Mouse (Mus musculus) urinary bladder, adult 18-20 months (tissue): Measurements from ENCODE around the gene Mast4.

Experiments
- DNase-seq, 2 experiments: peaks; one replicate each; pipeline ENCODE4 v3.0.0; 2022; ENCODE audit warnings: low spot score in 2 of 2, mixed read lengths in 2 of 2

The Mast4 gene

DNA sequence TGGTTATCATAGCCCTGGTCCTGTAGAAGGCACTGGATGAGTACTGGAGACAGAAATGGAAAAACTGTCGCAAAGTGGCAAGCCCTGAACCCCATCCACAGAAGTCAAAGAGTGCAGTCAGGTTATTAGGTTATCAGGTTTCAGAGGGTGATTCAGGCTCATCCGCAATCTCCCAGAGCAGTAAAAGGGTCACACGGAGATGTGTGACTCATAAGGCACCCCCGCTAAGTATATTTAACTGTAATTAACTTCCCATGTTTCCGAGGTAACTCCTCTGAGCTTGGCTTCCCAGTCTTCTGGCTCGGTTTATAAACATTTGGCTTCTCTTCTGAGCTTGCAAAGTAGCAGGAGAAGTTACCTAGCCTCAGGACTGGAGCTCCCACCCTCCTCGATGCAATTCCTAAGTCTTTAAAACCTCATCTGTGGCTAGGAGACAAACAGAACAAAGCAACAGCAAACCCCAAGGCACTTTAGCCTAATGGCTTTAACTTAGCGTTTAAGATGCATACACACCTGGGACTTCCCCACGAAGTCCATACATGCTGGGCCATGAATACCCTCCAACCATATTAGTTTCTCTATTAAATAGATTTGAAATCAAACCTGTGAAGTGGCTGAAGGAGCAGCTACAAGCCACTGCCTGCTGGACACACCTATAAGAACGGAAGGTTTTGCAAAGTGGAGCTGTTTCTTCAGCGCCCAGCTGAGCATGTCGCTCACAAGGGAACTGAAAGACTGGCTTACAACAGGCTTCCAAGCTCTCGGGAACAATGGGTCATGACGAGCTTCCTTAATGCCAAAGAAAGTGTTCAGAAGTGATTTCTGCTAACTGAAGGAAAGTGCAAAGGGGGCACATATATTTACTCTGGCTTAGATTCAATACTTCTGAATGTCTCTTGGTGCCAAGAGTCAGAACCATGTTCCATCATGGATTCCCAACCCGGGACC, 439.7 kb downstream of the Mast4 start:
- DNase-seq, result no peak

DNA sequence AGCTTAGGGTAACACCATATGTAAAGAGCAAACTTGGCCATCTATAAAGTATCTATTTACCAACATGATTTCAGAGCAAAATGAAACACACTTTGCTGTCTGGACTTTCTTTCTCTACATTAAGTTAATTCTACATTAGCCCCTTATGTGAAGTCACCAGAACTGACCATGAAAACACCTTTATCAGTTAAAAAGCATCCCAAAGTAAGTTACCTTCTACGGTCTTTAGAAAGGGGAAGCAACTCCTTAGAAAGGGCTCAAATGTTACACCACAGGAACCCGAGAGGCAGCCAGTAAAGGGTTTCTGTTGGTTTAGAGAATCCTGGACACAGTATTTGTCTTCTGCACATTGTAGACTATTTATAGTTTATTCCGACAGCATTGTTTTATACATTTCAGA, 441.5 kb downstream of the Mast4 start:
- DNase-seq, result no peak

DNA sequence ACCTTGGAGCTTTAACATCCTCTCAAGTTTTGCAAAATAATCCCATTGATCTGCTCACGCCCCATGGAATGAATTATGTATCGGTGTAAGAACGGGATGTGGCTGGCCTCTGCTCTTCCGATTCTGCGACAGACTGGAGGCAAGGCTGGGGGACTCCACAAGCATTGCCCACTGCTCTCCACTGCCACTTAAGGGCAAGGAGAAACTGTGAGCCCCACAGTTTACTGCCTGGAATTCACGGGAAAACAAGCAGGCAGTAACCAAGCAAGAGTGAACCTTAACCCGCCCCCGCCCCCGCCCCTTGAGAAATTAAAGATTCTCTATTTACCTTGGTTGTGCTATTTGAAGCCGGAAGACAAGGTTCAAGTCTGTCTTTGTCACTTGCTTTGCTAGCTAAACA, 444.3 kb downstream of the Mast4 start:
- no peak for DNase-seq

DNA sequence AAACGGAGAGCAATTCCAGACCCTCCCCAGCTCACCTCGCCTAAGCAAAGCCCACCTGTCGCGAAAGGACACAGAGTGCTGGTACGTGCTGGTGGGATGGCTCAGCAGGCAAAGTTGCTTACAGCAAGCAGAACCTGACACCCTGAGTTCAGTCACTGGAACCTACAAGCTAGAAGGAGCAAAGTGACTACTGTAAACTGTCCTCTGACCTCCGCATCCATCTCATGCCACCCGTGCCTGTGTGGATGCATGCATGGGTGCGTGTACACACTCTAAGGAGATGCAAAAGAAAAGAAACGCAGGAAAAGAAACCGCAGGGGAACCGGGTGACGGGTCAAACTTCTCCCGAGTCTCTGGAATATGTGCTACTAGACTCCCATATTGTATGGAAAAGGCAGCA, 444.8 kb downstream of the Mast4 start:
- DNase-seq, result no peak

DNA sequence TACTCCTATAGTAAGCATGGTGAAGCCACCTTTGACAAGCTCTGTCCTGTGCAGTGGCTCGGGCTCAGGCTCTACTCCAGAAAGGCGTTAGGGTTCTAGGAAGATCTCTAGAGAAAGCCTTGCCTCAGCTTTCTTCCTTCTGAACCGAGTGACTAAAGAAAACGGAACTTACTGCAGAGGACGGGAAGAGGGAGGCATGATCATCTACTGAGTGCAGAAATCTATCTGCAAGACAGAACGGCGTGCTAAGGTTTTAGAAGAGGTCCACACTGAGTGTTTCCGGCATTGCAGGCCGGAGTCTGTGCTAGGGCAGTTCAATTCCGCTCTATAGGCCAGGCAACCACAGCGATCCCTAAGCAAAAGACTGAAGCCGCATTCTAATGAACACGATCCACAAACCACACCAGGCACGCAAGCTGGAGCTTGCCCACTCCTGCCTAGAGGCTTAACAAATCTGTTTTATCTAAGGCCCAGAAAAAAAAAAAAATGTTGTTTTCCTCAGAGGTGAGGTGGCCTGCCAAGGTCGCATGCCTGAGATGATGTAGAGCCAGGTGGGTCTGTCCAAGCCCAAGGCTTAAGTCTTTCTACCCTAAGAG, 445.3 kb downstream of the Mast4 start:
- peak in 1 of 2 experiments; percentile 70 for DNase-seq

DNA sequence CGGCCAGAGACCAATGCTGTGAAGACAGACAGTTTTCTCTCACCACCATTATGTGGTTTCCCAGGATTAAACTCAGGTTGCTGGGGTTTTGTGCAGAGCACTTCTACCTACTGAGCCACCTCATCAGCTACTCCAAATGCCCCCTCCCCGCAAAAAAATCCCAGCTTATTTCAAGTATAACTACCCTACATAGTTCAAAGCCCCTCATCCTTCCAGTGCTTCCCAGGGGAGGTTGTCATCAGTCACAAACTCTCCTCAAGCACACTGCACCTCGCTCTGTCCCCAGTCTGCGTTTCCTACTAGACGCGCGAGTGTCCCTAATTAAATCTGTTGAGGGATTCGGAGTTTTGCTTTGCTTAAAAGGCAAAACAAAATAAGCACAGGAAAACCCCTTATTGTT, 446.1 kb downstream of the Mast4 start:
- no peak for DNase-seq

DNA sequence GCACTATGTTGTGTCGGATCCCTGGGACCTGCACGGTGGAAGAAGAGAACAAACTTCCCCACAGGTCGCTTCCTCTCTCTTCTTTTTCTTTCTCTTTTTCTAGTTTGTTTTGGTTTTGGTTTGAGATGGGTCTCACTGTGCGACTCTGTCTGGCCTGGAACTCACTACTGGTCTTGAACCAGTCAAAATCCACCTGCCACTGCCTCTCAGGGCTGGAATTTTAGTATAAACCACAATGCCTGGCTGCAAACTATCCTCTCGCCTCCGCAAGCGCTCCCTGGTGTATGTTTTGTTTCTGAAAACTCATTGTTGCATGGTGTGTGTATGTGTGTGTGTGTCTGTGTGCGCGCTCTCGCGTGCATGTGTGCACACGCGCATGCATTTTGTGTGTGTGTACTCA, 446.8 kb downstream of the Mast4 start:
- DNase-seq, result no peak

DNA sequence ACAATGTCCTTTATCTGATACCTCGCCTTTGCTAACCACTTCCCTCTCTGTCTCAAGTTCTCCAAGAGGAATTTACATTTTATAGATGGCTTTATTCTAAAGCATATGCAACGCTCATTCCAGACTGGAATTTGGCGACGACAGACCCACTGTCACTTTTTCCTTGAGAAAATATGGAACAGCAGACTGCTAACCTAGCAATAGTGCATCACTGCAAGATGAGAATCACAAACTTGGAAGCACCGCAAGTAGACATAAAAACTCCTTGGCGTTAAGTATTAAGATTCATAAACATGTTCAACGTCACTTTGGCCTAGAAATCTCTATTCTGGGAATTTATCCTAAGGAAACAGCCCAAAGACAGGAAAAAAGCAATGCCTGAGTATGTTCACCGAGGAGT, 447.5 kb downstream of the Mast4 start:
- DNase-seq, result no peak

DNA sequence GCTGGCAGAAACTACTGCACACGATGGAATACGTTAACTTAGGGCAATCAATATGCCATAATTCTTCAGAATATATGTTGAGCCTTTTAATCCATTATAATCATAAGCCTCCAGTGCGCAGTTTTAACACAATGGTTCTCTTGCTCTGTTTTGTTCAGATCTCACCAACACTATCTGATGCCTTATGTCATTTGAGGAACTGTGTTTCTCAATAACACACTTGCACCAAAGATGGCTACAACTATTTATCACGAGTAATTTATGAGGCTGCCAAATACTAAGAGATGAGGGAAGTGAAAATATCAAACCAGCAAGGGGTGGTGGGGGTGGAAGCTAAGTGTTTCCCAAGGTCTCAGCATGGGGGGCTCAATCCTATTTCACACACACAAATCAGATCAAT, 448.1 kb downstream of the Mast4 start:
- no peak for DNase-seq

DNA sequence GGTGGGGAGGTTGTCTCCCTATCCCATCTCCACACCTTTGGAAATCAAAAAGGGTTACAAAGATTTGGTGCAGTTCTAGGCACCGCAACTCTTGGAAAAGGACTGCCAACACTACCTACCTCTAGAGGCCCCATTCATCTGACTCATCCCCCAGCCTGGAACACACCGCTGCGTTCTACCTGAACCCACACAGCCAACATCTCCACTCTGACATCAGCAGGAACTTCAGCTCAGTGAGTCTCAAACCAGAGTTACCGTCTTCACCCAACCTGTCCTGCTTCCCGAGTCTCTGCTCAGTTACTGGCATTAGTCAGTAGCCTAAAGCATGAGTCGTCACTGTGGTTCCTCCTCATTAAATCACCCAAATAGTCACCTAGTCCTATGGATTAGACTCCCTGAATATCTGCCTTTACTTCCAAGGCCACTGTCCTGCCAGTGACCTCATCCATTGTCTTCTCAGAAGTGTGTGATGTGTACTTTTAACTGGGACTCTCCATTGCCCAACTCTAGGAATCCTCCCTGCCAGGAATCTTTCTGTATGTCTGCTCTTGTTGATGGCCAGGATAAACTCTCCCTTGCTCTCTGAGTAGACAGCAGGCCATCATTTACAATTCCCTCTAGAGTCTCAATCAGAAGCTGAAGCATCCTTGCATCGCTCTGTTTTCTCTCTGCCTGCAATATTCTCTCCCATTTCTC, 453.8 kb downstream of the Mast4 start:
- no peak for DNase-seq

DNA sequence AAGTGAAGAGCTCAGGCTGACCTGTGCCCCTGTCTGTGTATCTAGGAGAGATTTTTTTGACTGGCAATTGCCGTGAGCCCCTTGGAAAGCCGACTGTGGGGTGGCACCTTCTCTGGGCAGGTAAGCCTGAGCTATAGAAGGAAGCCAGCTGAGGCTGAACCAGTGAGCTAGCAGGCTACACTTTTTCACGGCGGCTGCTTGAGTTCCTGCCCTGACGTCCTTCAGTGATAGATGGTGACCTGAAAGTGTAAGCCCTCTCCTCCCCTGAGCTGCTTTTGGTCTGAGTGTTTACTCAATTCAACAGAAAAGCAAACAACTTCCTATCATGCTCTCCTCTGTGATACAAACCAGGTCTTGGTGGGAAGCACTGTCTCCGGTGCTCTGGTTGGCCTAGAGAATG, 455.7 kb downstream of the Mast4 start:
- DNase-seq, result no peak

DNA sequence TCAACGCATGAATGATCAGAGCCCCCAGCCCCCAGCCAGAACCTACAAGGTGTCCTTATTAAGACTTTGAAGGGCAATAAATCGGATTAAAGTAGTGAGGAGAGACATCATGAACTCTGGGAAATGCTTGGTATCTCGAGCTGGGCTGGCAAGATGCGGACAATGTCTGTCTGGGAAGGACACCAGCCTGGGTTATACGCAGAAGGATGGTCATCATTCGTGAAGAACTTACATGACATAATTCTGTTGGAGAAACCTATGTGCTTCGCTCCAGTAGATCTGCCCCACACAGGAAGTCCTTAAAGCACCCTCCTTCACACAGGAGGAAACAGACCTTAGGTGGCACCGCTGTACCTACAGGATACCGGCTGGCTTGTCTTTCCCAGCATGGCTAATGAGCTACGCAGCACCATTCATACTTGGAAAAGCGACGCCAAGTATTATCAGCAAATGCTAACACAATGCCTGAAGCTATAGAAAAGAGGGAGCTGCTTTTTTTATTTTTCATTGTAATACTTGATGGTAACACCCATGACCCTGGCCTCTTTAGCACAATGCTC, 456.5 kb downstream of the Mast4 start:
- no peak for DNase-seq

DNA sequence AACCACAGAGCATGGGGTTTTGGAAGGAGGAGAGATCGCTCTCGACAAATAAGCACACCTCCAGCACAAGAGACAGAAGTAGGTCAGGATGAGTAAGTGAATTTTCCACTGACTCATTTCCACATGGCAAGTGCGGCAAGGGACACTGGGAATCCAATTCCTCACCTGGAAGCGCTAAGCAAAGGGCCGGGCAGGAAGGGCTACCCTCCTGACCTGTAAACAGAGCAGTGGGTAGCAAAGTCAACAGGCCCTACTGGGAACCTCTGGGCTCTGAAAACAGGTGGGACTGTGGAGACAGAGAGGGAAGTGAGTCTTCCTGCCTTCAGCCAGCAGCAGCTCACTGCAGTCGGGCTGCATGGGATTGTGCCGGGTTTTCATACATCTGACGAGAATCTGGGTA, 457.1 kb downstream of the Mast4 start:
- DNase-seq, result no peak

DNA sequence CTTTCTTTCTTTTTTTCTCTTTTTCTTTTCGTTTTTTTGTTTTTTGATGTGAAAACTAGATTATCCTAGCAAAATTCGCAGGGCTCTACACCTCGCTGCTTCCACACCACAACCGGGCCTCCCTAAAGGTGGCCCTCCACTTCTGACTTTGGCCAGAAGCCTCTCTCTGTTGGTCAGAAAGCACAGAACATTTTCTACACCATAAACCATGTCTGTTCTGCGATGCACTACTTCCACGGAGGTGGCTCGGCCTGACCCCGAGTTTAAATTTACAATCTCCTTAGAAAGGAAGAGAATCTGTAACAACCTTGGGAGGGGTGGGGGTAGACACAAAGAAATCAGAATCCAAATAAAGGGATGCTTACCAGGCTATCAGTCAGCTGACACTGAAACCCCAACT, 458.8 kb downstream of the Mast4 start:
- DNase-seq, result no peak

DNA sequence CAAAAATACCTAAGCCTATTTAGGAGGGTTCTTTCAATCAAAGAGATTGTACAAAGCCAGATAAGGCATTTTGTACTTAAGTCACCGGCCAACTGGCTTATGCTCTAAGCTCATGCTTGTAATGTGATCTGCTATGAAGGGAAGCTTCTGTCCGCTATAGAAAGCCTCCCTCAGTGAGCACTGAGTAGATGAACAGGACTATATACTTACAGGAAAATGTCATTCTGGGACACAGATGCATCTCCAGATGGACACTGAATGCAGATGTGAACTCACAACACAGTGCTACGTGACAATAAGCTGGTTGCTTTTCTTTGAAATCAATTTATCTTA, 459.2 kb downstream of the Mast4 start:
- DNase-seq, result no peak

DNA sequence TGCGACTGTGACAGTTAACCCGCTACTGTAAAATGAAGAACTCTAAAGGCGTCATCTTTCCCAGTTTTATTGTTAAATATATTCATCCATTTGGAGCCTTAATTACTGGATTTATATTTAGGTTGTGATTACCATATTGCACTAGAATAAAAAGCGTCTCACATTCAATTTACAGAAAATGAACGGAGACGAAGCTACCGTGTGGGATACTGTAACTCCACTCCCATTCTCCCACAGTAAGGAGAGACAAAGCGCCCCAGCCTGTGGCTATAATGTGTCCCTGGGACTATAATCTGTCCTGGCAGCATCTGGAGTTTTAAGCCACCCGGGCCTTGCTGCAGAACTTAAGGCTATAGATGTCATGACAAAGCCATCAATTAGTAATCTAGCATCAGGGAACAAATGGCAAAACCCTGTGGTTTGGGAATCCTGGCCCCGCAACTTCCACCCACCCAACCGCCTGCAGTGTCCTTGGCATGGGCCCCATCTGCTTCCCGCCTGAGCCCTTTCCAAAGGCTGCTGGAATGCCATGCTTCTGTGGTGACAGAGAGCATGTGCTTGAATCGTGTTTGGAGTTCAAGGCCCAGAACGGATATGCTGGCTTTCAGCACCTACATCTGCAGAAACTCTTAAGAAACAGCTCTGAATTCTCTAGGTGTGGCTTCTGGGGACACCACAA, 459.7 kb downstream of the Mast4 start:
- no peak for DNase-seq

DNA sequence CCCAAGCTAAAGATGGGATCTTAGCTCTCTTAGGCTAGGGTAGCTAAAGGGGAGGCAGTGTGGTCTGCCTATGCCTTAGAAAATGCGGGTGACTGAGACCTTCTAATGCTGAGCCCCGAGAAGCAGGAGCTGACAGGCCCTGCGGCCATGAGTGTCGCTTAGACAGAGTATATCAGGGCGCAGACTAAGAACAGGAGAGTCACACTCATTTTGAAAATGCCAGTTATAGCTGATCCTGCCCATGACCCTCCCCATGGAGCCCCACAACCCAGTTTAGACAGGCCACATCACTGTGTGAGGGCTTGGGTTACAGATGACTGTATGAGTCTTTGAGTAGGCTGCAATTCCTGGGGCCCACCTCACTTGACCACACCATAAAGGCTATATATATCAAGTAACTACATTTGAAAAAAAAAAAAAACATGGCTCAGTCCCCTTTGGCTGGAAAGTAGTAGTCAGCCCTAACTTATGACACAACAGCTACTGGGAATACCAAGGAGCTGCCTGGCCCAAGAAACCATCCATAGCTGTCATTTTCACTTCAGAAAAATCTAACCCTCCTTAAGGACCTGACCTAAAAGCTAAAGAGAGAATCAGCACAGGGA, 460.8 kb downstream of the Mast4 start:
- DNase-seq, result no peak

DNA sequence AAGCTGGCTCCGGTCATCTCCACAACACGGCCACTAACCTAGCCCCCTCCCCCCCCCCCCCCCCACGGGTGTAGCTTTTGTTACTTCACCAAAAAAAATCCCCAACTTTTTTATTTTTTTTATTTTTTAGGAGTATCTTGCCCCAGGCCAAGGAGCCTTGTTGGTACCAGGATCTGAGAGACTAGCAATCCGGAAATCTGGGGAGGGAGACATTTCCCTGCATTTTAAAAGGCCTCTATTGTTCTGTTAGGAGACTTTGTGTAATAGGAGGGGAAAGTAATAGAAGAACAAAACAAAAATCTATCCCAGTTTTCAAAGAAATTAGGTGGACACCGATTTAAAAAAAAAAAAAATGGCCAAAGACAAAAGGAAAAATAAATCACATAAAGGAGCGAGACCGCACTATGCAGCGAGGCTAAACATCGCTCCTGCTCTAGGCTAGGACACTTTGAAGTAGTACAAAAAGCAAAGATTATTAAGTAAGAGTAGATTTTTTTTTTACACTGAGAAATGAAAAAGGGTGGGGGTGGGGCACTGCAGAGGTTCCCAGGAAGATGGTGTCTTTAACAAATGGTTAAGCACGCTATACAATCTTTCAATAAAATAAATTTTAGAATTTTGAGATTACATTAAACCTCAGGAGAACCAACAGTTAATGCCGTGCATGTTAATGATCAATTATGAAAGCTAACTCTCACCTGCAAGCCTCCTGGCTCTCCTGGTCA, 462.8 kb downstream of the Mast4 start:
- DNase-seq, result no peak

DNA sequence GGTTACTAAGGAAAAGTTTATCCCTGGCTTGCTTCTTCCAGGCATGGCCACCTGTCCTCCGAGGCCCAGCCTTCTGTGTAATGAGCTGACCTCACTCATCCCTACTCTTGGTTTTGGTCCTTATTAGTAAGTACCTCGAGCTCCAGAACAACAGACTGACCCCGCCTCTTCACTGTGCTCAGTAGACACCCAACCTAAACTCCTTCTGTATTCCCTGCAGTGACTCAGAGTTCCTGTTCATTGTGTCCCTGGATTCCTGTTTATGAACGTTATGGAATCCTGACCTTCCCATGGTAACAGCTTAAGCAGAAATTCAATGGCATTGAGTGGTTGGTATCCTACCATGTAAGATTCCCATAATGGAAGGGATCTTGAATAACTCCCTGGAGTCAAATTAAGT, 464.8 kb downstream of the Mast4 start:
- no peak for DNase-seq

DNA sequence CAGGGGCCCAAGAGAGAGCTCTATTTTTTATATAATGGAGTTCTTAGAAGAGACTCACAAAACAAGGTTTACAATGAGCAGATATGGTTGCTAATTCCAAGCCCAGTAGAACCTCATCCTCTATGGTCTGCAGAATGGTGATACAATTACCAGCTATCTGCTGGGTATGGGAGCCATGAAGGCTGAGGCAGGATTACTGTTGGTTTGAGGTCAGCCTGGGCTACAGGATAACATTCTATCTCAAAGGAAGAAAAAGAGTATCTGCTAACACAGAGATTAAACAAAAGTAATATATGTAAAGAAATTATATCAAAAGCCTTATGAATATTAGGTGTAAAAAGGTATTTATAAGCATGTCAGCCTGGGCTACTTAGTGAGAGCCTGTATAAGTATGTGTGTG, 467.5 kb downstream of the Mast4 start:
- no peak for DNase-seq
